Mouse (Mus musculus): Measurements from ENCODE around the gene Tmed2. TPM values are rescaled to one million over a fixed set of nuclear protein-coding genes. Genes with fewer than 3 reads are reported as not detected.
"Not testable (repeated sequence)": the region's sequence is repeated elsewhere in the genome, so short reads cannot be mapped to it uniquely, and the experiment has no call there.

Tmed2 gene
- polyA plus RNA-seq, 1 experiment from 2014 or later = 397 TPM

- 92% methylated on average over 3 of the region's 3 CpGs for WGBS
- no peak overlapping the region for H3K4me3 ChIP-seq (replicated peaks; ENCODE audit: low read length)
- no peaks in the 10 kb centered on the region for H3K9me3 ChIP-seq (ENCODE audit: control insufficient read depth, low read length)
- H3K9ac ChIP-seq (replicated peaks; ENCODE audit: low read depth, low read length) = no peak overlapping the region
- H3K4me2 ChIP-seq (ENCODE audit: low read length) = no peak overlapping the region
- peaks cover 24% of the 10 kb centered on the region for H3K36me3 ChIP-seq (ENCODE audit: control insufficient read depth, insufficient read depth)
- H3K27me3 ChIP-seq (replicated peaks; ENCODE audit: control insufficient read depth, insufficient read depth, low read length) = no peaks in the 10 kb centered on the region
- no peak for ATAC-seq
- no peaks in the 10 kb centered on the region for H3K4me1 ChIP-seq (replicated peaks; ENCODE audit: control insufficient read depth, insufficient read depth, low read length)
- no peak overlapping the region for H3K27ac ChIP-seq (ENCODE audit: low read length)
Measured at GRCm38 (mm10) chr5:124592768-124593167, 52.3 kb downstream of the Tmed2 start.

GRCm38 (mm10) chr5:124598224-124599174, 58.0 kb downstream of the Tmed2 start:
- Histone ChIP-seq H3K4me1 (replicated peaks; ENCODE audit: control insufficient read depth, insufficient read depth, low read length) (peaks cover 11% of the 10 kb centered on the region), H3K36me3 (ENCODE audit: control insufficient read depth, insufficient read depth) (peaks cover 9% of the 10 kb centered on the region), H3K27ac (ENCODE audit: low read length) (no peak overlapping the region), H3K4me2 (ENCODE audit: low read length) (peak overlapping the region; percentile 85), H3K9me3 (ENCODE audit: control insufficient read depth, low read length) (no peaks in the 10 kb centered on the region), H3K9ac (replicated peaks; ENCODE audit: low read depth, low read length) (peak overlapping the region; percentile 81), H3K27me3 (replicated peaks; ENCODE audit: control insufficient read depth, insufficient read depth, low read length) (no peaks in the 10 kb centered on the region), H3K4me3 (replicated peaks; ENCODE audit: low read length) (peak overlapping the region; percentile 94)
- peak; percentile 100 for ATAC-seq
- WGBS = 5% methylated on average over 30 of the region's 30 CpGs

GRCm38 (mm10) chr5:124599726-124600125, 59.2 kb downstream of the Tmed2 start:
- H3K9ac ChIP-seq (replicated peaks; ENCODE audit: low read depth, low read length); H3K27me3 ChIP-seq (replicated peaks; ENCODE audit: control insufficient read depth, insufficient read depth, low read length); H3K36me3 ChIP-seq (ENCODE audit: control insufficient read depth, insufficient read depth); H3K4me3 ChIP-seq (replicated peaks; ENCODE audit: low read length); ATAC-seq; H3K27ac ChIP-seq (ENCODE audit: low read length); H3K4me2 ChIP-seq (ENCODE audit: low read length); H3K9me3 ChIP-seq (ENCODE audit: control insufficient read depth, low read length): not testable (repeated sequence)
- 58% methylated on average over 8 of the region's 8 CpGs for WGBS
- H3K4me1 ChIP-seq (replicated peaks; ENCODE audit: control insufficient read depth, insufficient read depth, low read length) = peaks cover 11% of the 10 kb centered on the region

Other genes with a start within 250 kb of the Tmed2 start
- gene Mphosph9, start 212.7 kb upstream of the Tmed2 start, polyA plus RNA-seq (2015; fragmentation: Nextera tagmentation; extraction: Ambion mirVana) = 17.0 and 17.1 TPM in 2 replicates
- gene 2810006K23Rik, start 212.6 kb upstream of the Tmed2 start, polyA plus RNA-seq (2015; fragmentation: Nextera tagmentation; extraction: Ambion mirVana) = 17.4 and 18.8 TPM in 2 replicates
- gene Cdk2ap1, start 177.6 kb upstream of the Tmed2 start, polyA plus RNA-seq (2015; fragmentation: Nextera tagmentation; extraction: Ambion mirVana) = 60.5 and 74.2 TPM in 2 replicates
- 109 and 110 TPM in 2 replicates for gene Sbno1, start 114.7 kb upstream of the Tmed2 start, polyA plus RNA-seq (2015; fragmentation: Nextera tagmentation; extraction: Ambion mirVana)
- 21.5 and 21.9 TPM in 2 replicates for gene Kmt5a, start 100.8 kb upstream of the Tmed2 start, polyA plus RNA-seq (2015; fragmentation: Nextera tagmentation; extraction: Ambion mirVana)
- 26.4 and 28.0 TPM in 2 replicates for gene Rilpl2, start 62.3 kb upstream of the Tmed2 start, polyA plus RNA-seq (2015; fragmentation: Nextera tagmentation; extraction: Ambion mirVana)
- gene Snrnp35, start 57.6 kb upstream of the Tmed2 start, polyA plus RNA-seq (2015; fragmentation: Nextera tagmentation; extraction: Ambion mirVana) = 21.8 and 25.1 TPM in 2 replicates
- gene Rilpl1, start 9.3 kb upstream of the Tmed2 start, polyA plus RNA-seq (2015; fragmentation: Nextera tagmentation; extraction: Ambion mirVana) = 9.7 and 11.8 TPM in 2 replicates
- gene Ddx55, start 12.2 kb downstream of the Tmed2 start, polyA plus RNA-seq (2015; fragmentation: Nextera tagmentation; extraction: Ambion mirVana) = 21.9 and 30.5 TPM in 2 replicates
- gene Eif2b1, start 38.4 kb downstream of the Tmed2 start, polyA plus RNA-seq (2015; fragmentation: Nextera tagmentation; extraction: Ambion mirVana) = 71.1 and 80.1 TPM in 2 replicates
- gene Gtf2h3, start 38.4 kb downstream of the Tmed2 start, polyA plus RNA-seq (2015; fragmentation: Nextera tagmentation; extraction: Ambion mirVana) = 49.3 and 59.1 TPM in 2 replicates
- gene Atp6v0a2, start 87.9 kb downstream of the Tmed2 start, polyA plus RNA-seq (2015; fragmentation: Nextera tagmentation; extraction: Ambion mirVana) = 40.0 and 43.7 TPM in 2 replicates
- gene Dnah10, start 184.4 kb downstream of the Tmed2 start, polyA plus RNA-seq (2015; fragmentation: Nextera tagmentation; extraction: Ambion mirVana) = 0.17 and 0.22 TPM in 2 replicates

All from forebrain, embryonic 16.5 days (tissue).